In genomic region chr16:11668878-11669277, GRCm38 (mm10) we compare ENCODE assay signal across 19 mouse cellular contexts.
A peak's percentile ranks its signal among the peaks of the same experiment; 100 is the strongest.
DNase-seq lines count a peak whose midpoint lies in the region; ATAC-seq and TF ChIP-seq lines count a peak whose summit lies in the region.
"Had no signal": no experiment of that assay in that cellular context is flagged by ENCODE, and none has a peak within 500 bp of the region (broad histone marks: within the 10 kb centered on the region; RNA-seq: fewer than 3 reads in every experiment).

No protein-coding gene starts in this region.

- no peak for TF ChIP-seq CTCF in left cerebral cortex, adult 2 months (IDR thresholded peaks at IDR 0.05)

- peaks cover 12% of the 10 kb centered on the region for H3K4me1 ChIP-seq in forebrain, embryonic 12.5 days
- peaks cover 3% of the 10 kb centered on the region; the same call in 1 of the 2 replicates for H3K4me1 ChIP-seq in forebrain, embryonic 11.5 days (replicated peaks; ENCODE audit: control insufficient read depth, insufficient read depth, low read length)
- peaks cover 11% of the 10 kb centered on the region for H3K4me1 ChIP-seq in hindbrain, embryonic 10.5 days (replicated peaks)
- H3K4me1 ChIP-seq in midbrain, embryonic 11.5 days (ENCODE audit: control insufficient read depth, insufficient read depth, low read length) = peaks cover 5% of the 10 kb centered on the region; the same call in 1 of the 2 replicates
- H3K4me1 ChIP-seq in neural tube, embryonic 15.5 days = no peaks in the 10 kb centered on the region; the same call in 1 of the 2 replicates
- H3K4me1 ChIP-seq: embryonic facial prominence, embryonic 12.5 days had no signal

- 28% methylated on average over 1 of the region's 1 CpGs for WGBS in forebrain, embryonic 12.5 days
- WGBS in forebrain, embryonic 11.5 days = 26% methylated on average over 1 of the region's 1 CpGs
- WGBS in hindbrain, embryonic 10.5 days = 48% methylated on average over 1 of the region's 1 CpGs
- 28% methylated on average over 1 of the region's 1 CpGs for WGBS in midbrain, embryonic 11.5 days
- 18% methylated on average over 1 of the region's 1 CpGs for WGBS in neural tube, embryonic 15.5 days

- intact Hi-C loops in left cerebral cortex, adult 2 months (cut with DNase I) = no loop called here

- no peaks in the 10 kb centered on the region for H3K27me3 ChIP-seq in forebrain, embryonic 12.5 days
- H3K27me3 ChIP-seq in forebrain, embryonic 11.5 days (ENCODE audit: control insufficient read depth, insufficient read depth, low read length) = no peaks in the 10 kb centered on the region
- no peaks in the 10 kb centered on the region for H3K27me3 ChIP-seq in hindbrain, embryonic 10.5 days (ENCODE audit: insufficient read depth, poor library complexity, severe bottlenecking)
- H3K27me3 ChIP-seq in midbrain, embryonic 11.5 days (ENCODE audit: control insufficient read depth, insufficient read depth, low read length) = no peaks in the 10 kb centered on the region
- H3K27me3 ChIP-seq in neural tube, embryonic 15.5 days (replicated peaks) = no peaks in the 10 kb centered on the region
- H3K27me3 ChIP-seq: CH12.LX; embryonic facial prominence, embryonic 12.5 days; heart, embryonic 12.5 days had no signal

- no peak overlapping the region for H3K9ac ChIP-seq in forebrain, embryonic 12.5 days
- no peak overlapping the region for H3K9ac ChIP-seq in forebrain, embryonic 11.5 days (ENCODE audit: low read length)
- H3K9ac ChIP-seq in midbrain, embryonic 11.5 days (ENCODE audit: low read length) = no peak overlapping the region
- no peak overlapping the region for H3K9ac ChIP-seq in neural tube, embryonic 15.5 days (replicated peaks)
- H3K9ac ChIP-seq: embryonic facial prominence, embryonic 12.5 days; heart, embryonic 12.5 days had no signal

- 0 out of 2 replicates have a peak, but pooled peaks have one; percentile 33 for ATAC-seq in forebrain, embryonic 12.5 days (ENCODE audit: low FRiP score)
- no peak for ATAC-seq in forebrain, embryonic 11.5 days (replicated peaks; ENCODE audit: low FRiP score)
- peak; percentile 78; the same call in 1 of the 2 replicates for ATAC-seq in midbrain, embryonic 11.5 days (ENCODE audit: low FRiP score)
- peak; percentile 46; the same call in 1 of the 2 replicates for ATAC-seq in neural tube, embryonic 15.5 days (ENCODE audit: low FRiP score)
- ATAC-seq: intestine, postnatal 0 days had no signal

- DNase-seq in forebrain, embryonic 11.5 days (ENCODE audit: low spot score) = no peak
- DNase-seq in hindbrain, embryonic 10.5 days (ENCODE audit: low spot score) = no peak
- peak; percentile 81 for DNase-seq in midbrain, embryonic 11.5 days (ENCODE audit: low spot score, missing footprints)
- DNase-seq in right cerebral cortex, postnatal 14 days = no peak
- no peak for DNase-seq in left cerebral cortex, adult 2 months (ENCODE audit: extremely low spot score in 1 of 2, low spot score in 2 of 2)
- DNase-seq: adrenal gland, adult 8-10 months; cerebellum, adult 2 months; heart, postnatal 36 days; lung, postnatal 10 days; right cerebral cortex, postnatal 25 days; thymus, postnatal 14 days had no signal

- H3K27ac ChIP-seq in forebrain, embryonic 12.5 days = no peak overlapping the region
- H3K27ac ChIP-seq in forebrain, embryonic 11.5 days (ENCODE audit: low read depth, low read length) = no peak overlapping the region
- H3K27ac ChIP-seq in hindbrain, embryonic 10.5 days = peak overlapping the region; percentile 35
- H3K27ac ChIP-seq in midbrain, embryonic 11.5 days (ENCODE audit: low read depth, low read length) = peak overlapping the region; percentile 17; the same call in 1 of the 2 replicates
- H3K27ac ChIP-seq in neural tube, embryonic 15.5 days (replicated peaks) = peak overlapping the region; percentile 29
- H3K27ac ChIP-seq in left cerebral cortex, adult 2 months = no peak overlapping the region
- H3K27ac ChIP-seq: embryonic facial prominence, embryonic 12.5 days; kidney, postnatal 0 days; stomach, postnatal 0 days had no signal

- no peaks in the 10 kb centered on the region for H3K36me3 ChIP-seq in forebrain, embryonic 12.5 days (replicated peaks)
- H3K36me3 ChIP-seq in forebrain, embryonic 11.5 days (ENCODE audit: control insufficient read depth, insufficient read depth, low read length) = no peaks in the 10 kb centered on the region
- H3K36me3 ChIP-seq in hindbrain, embryonic 10.5 days = no peaks in the 10 kb centered on the region
- H3K36me3 ChIP-seq in midbrain, embryonic 11.5 days (ENCODE audit: control insufficient read depth, insufficient read depth, low read length) = no peaks in the 10 kb centered on the region
- no peaks in the 10 kb centered on the region for H3K36me3 ChIP-seq in neural tube, embryonic 15.5 days
- H3K36me3 ChIP-seq: embryonic facial prominence, embryonic 12.5 days; heart, embryonic 12.5 days had no signal

- no peak overlapping the region for H3K4me3 ChIP-seq in forebrain, embryonic 12.5 days (replicated peaks)
- no peak overlapping the region for H3K4me3 ChIP-seq in forebrain, embryonic 11.5 days (ENCODE audit: low read depth, low read length)
- no peak overlapping the region for H3K4me3 ChIP-seq in hindbrain, embryonic 10.5 days
- no peak overlapping the region for H3K4me3 ChIP-seq in midbrain, embryonic 11.5 days (ENCODE audit: low read depth, low read length)
- H3K4me3 ChIP-seq in neural tube, embryonic 15.5 days (replicated peaks) = no peak overlapping the region
- no peak overlapping the region for H3K4me3 ChIP-seq in left cerebral cortex, adult 2 months
- H3K4me3 ChIP-seq: embryonic facial prominence, embryonic 12.5 days; heart, embryonic 12.5 days had no signal

- H3K4me2 ChIP-seq in forebrain, embryonic 12.5 days = no peak overlapping the region
- H3K4me2 ChIP-seq in forebrain, embryonic 11.5 days (ENCODE audit: low read depth, low read length, severe bottlenecking) = no peak overlapping the region
- H3K4me2 ChIP-seq in midbrain, embryonic 11.5 days = no peak overlapping the region
- H3K4me2 ChIP-seq in neural tube, embryonic 15.5 days = no peak overlapping the region
- H3K4me2 ChIP-seq: embryonic facial prominence, embryonic 12.5 days; heart, embryonic 12.5 days had no signal

- H3K9me3 ChIP-seq in forebrain, embryonic 12.5 days = no peaks in the 10 kb centered on the region
- no peaks in the 10 kb centered on the region for H3K9me3 ChIP-seq in forebrain, embryonic 11.5 days (ENCODE audit: control insufficient read depth, low read length)
- no peaks in the 10 kb centered on the region for H3K9me3 ChIP-seq in hindbrain, embryonic 10.5 days
- no peaks in the 10 kb centered on the region for H3K9me3 ChIP-seq in midbrain, embryonic 11.5 days (ENCODE audit: control insufficient read depth, low read length)
- no peaks in the 10 kb centered on the region for H3K9me3 ChIP-seq in neural tube, embryonic 15.5 days (replicated peaks)
- H3K9me3 ChIP-seq: embryonic facial prominence, embryonic 12.5 days; heart, embryonic 12.5 days had no signal

Comparison
In these comparisons a context has a peak if more than half of its experiments do, and no peak if none do; other contexts are left out.
1. H3K27ac ChIP-seq: peak in hindbrain, embryonic 10.5 days (single experiment), midbrain, embryonic 11.5 days (single experiment) and neural tube, embryonic 15.5 days (single experiment); none in forebrain, embryonic 12.5 days (single experiment), forebrain, embryonic 11.5 days (single experiment) and left cerebral cortex, adult 2 months (single experiment).